Mouse (Mus musculus) lung, adult 2 months (tissue): ENCODE measurements around the gene Fez1.

ENCODE experiments used
- CTCF ChIP-seq: fragments of 200-500 bp; IDR thresholded peaks from 2 replicates; pipeline ENCODE4 v1.5.1; 2011; ENCODE audit warnings: mild to moderate bottlenecking, low read length, control low read depth; ENCODE audit not compliant: insufficient read depth
- POLR2A ChIP-seq: fragments of 200-500 bp; IDR thresholded peaks from 2 replicates; pipeline ENCODE4 v1.6.1; 2011; ENCODE audit warnings: low read depth, mild to moderate bottlenecking, control low read depth, low read length, borderline replicate concordance; ENCODE audit errors: extremely low read depth

- TF ChIP-seq CTCF (no peak), POLR2A (no peak)
These were observed 26.1 kb upstream of the Fez1 start for GRCm38 (mm10) chr9:36795556-36795955.
